Mouse (Mus musculus) layer of hippocampus, postnatal 14 days (tissue): ENCODE data around the gene Ing5. TPM values are rescaled to one million over a fixed set of nuclear protein-coding genes. Genes with fewer than 3 reads are reported as not detected.
"Not testable (repeated sequence)": the region's sequence is repeated elsewhere in the genome, so short reads cannot be mapped to it uniquely, and the experiment has no call there.

ENCODE experiments used
- DNase-seq, 2 experiments: peaks; one replicate each; pipeline ENCODE4 v3.0.0; 2021 to 2022; ENCODE audit warnings: low spot score in 2 of 2, mixed read lengths in 1 of 2
- total RNA-seq, 2 experiments: library from RNA; stranded (reverse); gene quantifications; 2 replicates each; pipeline ENCODE4 v1.2.3; 2021

Gene Ing5
- total RNA-seq, 2 experiments from 2014 or later, result 9.0 to 11.1 TPM

DNA sequence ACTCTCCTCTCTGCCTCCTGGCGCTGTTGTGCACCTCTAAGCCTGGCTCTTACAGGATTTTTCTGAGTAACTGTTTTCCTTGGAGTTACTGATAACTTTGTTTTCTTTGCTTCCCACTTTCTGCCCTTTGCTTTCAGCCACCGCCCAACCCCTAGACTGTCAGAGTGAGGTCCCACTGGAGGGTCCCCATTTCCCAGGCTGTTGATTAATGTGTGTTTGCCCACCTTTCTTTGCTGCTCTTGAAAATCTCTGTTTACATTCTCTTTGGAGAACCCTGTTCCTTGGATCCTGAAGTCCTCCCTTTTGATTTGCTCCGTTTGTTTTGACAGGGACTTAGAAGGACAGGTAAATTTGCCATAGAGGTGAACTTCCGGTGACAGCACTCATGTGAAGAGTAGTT is 5.1 kb downstream of the Ing5 start:
- DNase-seq, result no peak

DNA sequence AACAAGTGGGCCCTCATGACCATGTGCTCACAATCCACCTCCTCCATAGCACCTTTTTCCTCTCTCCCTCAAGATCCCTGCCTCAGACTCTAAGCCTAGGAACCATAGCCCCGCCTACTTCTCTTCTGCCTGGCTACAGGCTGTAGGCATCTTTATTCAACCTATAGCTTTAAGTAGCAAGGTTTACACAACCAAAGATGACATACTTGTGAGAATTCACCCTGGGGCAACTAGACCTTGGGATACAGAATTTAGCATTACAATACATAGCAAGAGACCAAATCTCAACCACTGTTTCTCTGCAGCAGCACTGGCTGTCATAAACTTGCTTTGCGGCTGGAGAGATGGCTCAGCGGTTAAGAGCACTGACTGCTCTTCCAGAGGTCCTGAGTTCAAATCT is 6.2 kb downstream of the Ing5 start:
- no peak for DNase-seq

DNA sequence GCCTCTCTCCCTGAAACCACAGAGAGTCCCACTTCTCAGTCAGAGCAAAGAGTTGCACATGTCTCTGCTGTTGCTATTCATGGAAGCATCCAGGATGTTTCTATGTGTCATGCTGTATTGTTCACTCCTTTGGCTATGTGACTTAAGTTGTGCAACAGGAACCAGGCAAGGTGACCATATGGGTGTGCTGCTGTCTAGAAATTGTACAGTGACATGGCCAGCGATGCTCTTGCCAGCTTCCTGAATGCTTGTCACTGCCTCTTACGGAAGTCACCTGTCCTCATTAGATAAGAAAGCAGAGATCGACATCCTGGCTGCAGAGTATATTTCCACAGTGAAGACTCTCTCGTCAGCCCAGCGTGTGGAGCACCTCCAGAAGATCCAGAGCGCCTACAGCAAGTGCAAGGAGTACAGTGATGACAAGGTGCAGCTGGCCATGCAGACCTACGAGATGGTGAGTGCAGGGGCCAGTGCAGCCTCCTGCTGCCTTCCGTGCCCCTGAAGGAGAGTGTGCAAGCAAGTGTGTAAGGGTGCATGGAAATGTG is 7.8 kb downstream of the Ing5 start:
- no peak for DNase-seq

DNA sequence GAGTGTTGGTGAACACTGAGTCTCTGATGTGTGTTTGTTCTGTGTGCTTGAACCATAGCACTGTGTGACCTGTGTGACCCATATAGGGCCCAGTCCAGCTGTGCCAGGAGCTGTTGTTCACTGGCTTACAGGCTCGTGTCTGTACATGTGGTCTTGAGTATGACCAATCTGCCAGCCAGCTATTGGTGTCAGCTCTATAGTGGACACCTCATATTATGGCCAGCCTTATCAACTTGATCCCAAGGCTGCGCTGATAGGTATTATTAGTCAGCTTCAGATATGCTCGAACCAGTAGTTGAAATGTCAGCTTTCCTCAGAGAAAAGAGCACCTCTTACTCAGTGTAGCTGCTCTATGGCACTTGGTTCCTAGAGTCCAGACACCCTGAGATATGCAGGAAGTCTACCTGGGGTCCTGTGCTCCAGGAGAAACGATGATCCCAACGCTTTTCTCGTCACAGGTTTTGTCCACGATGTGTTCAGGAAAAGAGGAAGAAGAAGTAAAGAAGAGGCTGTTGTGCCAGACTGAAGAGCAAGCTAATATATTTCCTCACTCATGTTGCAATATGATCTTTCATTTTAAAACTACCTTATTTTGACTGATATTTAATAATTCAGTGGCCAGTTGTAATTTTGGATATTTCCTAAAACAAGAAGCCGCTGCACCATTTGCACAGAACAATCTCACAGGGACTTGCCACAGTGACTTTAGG is 14.2 kb downstream of the Ing5 start:
- DNase-seq, result no peak

DNA sequence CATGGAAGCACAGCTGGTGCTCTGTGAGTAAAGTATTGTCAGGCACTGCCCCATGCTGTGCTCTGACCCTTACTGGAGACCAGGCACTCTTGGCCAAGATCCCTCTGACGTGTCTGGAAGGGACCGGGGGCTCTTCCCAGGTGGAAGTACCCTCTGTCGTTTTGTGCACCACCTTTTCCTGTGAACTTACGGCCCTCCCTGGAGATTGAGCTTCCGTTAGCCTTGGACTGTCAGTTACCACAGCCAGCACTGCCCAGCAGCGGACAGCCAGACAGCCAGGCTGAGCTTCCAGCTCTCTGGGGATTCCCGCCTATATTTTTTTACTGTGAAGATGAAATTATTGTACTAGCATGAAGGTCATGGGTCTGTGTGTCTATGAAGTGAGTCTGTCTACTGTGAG is 15.0 kb downstream of the Ing5 start:
- no peak for DNase-seq

DNA sequence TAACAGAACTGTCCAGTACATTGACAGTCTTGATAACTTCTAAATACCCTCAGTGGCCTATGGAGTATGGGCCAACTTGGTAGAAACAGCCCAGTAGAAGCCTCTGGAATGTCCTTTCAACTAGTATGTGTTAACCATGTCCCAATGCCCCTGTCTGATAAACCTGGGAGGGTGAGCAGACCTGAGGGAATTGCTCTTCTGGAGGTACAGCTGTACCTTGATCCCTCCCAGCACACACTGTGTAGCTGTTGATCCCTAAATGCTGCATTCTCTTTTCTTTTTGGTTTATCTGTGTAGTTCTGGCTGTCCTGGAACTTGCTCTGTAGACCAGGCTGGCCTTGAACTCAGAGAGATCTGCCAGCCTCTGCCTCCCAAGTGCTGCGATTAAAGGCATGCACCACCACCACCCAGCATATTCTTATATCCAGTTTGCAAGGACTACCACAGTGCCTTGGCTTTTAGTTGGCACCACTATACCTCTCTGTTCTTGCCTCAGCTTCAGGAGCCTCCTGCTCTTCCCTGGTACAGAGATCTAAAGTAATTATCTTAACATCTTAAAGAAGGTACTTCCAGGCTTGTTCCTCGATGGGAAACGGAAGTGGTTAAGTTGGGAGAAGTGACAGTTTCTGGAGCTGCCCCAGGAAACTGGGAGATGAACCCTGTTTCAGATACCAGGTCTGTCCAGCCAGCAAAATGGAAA is 20.2 kb downstream of the Ing5 start:
- no peak for DNase-seq

DNA sequence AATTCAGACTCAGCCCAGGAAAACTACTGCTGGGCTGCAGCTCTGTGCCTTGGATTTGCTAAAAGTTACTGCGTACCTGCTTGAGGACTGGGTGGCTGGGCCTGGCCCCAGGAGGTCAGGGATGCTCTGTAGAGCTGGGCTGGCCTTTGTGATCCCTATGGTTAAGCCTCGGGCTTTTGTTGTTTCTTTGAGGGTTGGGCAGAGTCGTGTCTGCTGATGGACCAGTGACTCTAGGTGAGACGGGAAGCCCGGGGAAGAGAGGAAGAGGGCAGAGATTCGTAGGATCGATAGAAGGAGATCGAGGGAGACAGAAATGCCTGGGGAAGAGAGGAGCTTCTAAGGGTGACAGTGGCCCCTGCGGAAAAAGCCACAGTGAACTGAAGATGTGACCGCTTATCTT is 20.8 kb downstream of the Ing5 start, which contains the start of gene D2hgdh:
D2hgdh (plus strand) TSS at position 301 of the 400 bp plus-strand sequence.
- no peak for DNase-seq

DNA sequence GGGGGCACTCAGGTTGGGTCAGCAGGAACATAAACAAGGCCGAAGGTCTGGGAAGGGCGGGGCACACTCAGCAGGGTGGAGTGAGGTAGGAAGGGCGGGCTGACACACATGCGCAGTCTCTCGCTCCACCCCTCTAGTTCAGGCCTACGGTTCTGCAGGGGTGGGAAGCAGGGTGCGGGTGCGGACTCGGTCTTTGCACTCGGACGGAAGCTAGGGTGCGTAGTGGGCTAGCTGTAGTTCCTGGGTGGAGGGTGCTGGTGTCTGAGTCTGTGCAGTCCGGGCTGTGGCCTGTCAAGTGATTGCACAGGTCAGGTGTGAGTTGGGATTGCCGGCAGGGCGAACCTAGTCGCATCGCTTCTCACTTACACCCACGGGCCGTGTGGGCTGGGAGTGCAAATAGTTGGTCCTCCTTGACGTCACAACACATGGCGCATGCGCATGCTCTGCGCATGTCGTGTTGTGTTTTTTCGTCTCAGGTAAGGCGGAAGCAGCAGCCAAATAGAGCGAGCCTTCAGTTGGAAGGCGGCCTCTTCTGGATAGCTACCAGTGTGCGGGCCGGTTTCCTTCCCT is 21.4 kb downstream of the Ing5 start:
- DNase-seq, result peak; percentile 96

DNA sequence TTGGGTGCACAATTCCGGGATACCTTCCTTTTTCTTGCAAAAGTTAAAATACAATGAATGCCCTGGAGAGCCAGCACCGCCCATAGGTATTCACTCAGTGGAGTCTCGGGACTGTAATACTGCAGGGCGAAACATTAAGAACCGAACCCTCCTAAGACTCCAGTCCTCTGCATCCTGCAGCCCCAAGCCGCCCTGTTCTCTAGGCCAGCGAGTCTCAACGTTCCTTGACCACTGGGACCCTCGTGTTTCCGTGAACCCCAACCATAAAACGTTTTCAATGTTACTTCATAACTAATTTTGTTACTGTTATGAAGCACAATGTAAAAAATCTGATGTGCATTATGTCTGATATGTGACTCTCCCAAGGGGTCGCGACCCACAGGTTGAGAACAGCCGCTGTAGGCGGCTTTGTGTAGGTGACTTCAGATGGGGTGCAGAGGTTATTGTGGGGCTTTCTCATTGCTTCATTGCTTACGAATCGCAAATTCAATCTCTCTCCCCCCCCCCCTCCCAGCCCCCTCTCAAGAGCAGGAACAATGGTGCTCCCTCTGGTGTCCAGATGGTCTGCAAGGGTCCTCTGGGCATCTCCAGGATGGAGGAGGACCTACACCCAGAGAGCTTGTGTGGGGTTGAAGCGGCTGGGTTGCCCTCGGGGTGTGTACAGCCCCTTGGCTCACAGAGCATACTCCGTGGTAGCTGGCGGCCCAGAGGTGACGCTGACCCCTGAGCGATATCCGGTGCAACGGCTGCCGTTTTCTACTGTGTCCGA is 22.2 kb downstream of the Ing5 start:
- no peak for DNase-seq

DNA sequence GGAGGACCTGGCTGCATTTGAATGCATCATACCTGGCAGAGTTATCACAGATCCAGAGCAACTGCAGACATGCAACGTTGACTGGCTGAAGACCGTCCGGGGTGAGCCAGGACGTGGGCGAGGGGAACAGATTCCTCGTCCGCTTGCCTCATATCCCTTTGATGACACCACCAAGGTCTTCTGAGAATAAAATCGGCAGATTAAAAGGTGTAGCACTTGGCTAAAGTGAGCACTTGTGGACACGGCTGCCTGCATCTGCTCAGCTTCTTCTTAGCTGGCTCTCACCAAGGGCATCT is 22.7 kb downstream of the Ing5 start:
- DNase-seq, result no peak

DNA sequence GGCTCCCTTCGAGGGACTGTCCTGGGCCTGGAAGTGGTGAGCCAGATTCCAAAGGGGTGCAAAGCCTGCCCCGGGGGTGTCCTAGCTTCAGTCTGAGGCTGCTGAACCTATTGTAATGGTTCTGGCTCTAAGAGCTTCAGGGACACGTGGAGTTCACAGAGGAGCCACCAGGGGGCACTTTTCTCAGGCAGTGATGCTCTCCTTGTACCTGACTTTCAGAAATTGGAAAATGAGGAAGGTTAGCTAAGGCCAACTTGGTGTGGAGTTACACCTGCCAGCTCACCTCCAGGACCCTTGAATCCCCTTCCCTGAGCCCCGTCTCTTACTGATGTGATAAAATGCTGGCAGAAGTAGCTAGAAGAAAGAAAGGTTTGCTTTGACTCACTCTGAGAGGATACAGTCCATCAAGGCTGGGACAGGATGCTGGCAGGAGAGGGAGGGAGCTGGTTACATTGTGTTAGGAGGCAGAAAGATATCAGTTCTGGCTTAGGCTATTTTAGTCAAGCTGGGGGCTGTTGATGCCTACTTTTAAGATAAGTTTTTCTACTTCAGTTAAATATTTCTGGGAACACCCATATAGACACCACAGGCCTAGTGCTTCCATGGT is 29.1 kb downstream of the Ing5 start:
- DNase-seq, result not testable (repeated sequence)

DNA sequence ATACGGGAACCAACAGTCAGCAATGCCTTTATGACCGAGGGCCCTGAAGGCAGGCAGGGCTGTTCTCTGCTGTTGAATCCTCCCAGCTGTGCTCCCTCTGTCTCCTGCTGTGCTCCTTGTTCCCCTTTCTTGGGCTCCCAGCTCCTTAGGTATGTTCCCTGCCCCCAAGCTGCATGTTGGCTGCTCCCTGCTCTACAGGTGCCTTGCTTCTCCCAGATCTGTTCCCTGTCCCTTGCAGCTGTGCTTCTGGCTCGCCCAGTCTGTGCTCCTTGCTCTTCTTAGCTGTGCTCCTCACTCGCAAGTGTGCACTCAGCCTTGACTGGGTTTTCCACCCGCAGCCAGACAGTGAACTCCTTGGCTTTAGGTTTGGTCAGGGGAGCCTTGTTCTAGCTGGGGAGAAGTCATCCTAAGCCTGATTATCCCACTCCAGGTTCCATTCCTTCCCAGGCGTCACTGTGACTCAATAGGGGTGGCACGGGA is 30.9 kb downstream of the Ing5 start:
- DNase-seq, result no peak

DNA sequence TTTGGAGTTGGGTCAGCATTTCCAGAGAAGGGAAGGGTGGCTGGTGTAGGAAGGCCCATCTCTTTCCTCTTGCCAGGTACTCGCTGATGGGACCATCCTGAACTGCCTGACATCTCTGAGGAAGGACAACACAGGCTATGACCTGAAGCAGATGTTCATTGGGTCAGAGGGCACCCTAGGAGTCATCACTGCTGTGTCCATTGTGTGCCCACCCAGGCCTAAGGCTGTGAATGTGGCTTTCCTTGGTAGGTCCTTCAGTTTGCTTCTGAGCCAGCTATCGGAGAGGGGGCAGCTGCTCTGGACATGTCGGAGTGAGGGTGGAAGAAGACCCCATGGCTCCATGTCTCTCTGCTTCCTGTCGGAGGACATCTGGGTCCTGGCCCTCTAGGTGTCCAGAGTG is 31.4 kb downstream of the Ing5 start:
- DNase-seq, result no peak

DNA sequence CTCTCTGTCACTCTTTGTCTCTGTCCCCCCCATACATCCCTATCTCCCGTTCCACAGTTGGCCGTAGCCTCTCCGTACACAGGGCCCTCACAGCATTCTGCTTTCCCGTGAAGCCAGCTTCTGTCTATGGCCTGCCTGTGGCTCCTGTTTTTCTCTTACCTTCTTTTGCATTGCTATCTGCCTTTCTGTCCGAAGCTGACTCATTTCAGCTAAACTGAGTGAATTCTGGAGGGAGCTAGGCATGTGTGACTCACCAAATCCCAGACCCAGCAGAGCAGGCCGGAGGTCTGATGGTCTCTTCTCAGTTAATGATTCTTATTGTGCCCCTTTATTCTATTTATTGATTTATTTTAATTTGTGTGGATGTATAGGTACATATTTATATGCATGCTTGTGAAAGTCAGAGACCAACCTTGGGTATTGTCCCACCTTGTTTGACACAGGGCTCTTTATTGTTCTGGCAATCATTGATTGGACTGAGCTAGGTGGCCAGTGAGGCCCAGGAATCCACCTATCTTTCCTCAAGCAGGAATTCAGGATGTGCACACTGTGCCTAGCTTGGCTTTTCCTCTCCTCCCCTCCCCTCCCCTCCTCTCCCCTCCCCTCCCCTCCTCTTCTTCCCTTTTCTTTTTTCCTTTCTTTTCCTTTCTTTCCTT is 32.2 kb downstream of the Ing5 start:
- DNase-seq, result no peak

DNA sequence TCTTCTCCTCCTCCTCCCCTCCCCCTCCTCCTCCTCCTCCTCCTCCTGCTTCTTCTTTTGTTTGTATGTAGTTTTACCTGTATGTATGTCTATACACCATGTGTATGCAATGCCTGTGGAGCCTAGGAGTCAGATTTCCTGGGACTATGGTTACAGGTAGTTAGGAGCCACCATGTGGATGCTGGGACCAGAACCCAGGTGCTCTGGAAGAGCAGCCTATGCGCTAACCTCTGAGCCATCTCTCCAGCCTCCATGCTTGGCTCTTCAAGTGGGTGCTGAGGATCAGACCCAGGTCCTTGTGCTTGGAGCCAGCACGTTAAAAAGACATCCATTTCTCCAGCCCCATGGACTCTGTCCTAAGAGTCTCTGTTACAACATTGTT is 32.8 kb downstream of the Ing5 start:
- DNase-seq, result no peak

DNA sequence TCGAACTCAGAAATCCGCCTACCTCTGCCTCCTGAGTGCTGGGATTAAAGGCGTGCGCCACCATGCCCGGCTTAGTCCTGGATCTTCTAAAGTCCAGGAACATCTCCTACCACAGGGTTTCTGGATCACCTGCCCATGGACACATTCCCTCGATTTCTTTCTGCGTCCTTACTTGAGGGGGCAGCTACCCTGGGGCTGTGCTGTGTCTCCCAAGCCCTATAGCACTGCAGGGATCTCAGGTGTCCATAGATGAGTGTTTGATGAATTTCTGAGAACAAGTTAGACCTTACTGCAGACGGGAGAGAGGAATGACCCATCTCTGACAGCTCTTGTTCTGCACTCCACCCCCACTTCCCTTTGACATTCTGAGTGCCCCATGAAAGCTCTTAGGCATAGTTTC is 33.6 kb downstream of the Ing5 start:
- DNase-seq, result no peak

DNA sequence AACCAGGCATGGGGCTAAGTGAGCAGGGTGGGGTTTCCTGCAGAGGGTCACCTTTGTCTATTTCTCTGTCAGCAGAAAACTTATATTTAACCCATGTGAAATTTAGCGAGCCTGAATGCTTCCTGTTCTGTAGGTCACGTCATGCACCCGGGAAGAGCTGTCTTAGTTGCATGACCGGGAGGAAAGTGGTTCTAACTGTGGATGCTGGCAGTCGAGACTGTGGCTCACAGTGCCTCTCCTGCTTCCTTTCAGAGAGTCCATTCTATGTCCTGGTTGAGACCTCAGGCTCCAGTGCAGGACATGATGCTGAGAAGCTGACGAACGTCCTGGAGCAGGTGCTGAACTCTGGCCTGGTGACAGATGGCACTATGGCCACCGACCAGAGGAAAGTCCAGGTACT is 34.8 kb downstream of the Ing5 start:
- DNase-seq, result not testable (repeated sequence)

DNA sequence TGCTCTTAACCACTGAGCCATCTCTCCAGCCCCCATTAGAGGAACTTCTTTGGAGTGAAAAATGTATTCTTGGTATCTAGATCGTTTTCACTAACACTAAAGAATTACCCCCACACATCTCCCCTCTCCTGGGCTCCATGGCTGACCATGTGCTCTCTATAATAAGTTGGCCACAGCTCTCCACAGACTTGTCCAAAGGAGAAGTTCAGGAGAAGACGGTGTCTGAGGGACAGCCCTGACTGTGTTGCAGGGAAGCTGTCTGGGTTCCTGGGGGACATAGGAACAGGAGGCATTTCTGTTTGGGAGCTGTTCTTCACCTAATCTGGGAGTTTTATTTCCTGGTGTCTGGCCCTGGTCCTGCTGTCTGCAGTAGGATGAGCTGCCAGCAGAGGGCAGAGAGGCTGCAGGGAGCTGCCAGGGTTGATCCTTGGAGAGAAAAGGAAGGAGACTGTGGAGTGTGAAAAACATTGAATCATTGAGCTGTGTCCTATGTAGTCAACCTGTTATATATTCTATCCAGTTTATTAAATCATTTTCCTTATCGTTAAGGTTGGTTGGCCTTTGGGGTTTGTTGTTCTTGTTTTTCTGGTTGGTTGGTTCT is 42.1 kb downstream of the Ing5 start:
- DNase-seq, result not testable (repeated sequence)

DNA sequence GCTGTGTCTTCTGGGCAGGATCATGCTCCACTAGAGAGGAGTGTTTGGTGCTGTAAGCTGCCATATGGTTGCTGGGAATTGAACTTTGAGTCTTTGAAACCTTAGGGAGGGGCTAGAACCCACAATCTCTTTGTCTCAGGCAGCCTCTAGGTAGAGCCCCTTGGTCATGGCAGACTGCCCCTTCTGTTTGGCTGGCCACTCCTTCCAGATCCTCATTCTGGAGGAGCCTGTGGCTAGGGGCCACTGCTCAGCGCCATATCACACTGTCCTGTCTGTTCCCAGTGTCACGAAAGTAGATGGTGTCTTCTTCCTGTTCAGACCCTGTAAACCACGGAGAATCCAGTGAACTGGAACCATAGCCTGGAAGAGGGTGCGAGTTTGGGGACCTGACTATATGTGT is 52.0 kb downstream of the Ing5 start:
- DNase-seq, result not testable (repeated sequence)

DNA sequence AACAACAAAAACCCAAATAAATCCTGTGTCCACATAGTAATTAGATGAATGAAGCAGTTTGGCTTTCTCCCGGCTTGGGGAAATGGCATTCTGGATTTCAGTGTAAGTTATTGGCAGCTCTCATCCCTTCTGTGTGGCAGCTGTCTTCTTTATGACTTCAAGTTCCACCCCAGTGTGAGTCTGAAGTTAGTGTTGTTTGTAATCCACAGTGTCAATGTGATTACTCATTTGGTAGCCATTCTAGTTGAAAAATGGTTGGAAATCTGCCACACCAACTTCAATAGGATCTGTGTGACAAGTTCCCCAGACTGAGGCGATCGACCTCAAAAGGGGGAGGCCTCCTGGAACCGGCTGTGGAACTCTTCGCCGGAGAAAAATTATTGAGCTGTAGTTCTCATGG is 53.6 kb downstream of the Ing5 start:
- DNase-seq, result peak; percentile 32 to 70
